Mouse (Mus musculus) embryonic fibroblast, embryonic 13.5 days (primary cell): ENCODE results near the gene Fcrl6. TPM values are rescaled to one million over a fixed set of nuclear protein-coding genes. Genes with fewer than 3 reads are reported as not detected.

ENCODE experiments used
- H3K27ac ChIP-seq: 2 replicates; pipeline ENCODE4 v1.5.1; 2012; ENCODE audit warnings: low read length, control low read depth, inconsistent platforms; ENCODE audit not compliant: insufficient read depth
- H3K4me1 ChIP-seq: 2 replicates; pipeline ENCODE4 v1.6.1; 2011; ENCODE audit warnings: low read length; ENCODE audit not compliant: control insufficient read depth, insufficient read depth
- H3K4me3 ChIP-seq: 2 replicates; pipeline ENCODE4 v1.5.1; 2011; ENCODE audit warnings: mild to moderate bottlenecking, control low read depth, low read length; ENCODE audit not compliant: insufficient read depth
- CTCF ChIP-seq: IDR thresholded peaks from 2 replicates; pipeline ENCODE4 v1.5.1; 2011; ENCODE audit warnings: mild to moderate bottlenecking, control low read depth, low read length, moderate library complexity, borderline replicate concordance; ENCODE audit not compliant: insufficient read depth
- POLR2A ChIP-seq: IDR thresholded peaks from 2 replicates; pipeline ENCODE4 v1.6.1; 2011; ENCODE audit warnings: low read depth, mild to moderate bottlenecking, control low read depth, low read length, moderate library complexity
- polyA plus RNA-seq: library from polyadenylated mRNA; stranded (reverse); fragments of >200 nt; gene quantifications from 2 replicates; pipeline ENCODE4 v1.2.4, GENCODE M21; 2011; ENCODE audit warnings: low read depth; ENCODE audit not compliant: missing spikeins, insufficient read length

Fcrl6 gene
- polyA plus RNA-seq, 1 experiment, result not detected

DNA sequence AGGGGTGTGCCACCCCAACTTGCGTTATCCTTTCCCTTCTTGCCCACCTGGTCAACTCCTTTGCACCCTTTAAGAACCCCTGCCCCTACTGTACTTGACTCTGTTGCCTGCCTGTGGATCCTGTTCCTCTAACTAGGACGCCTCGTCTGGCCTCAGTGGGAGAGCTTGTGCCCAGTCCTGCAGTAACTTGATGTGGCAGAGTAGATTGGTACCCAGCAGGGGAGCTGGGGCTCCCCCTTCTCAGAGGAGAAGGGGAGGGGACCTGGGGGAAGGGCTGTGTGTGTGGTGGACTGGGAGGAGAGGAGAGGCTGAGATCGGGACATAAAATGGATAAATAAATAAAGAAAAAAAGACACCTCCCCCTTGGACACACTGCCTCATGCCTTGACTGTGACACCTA is 17.3 kb downstream of the Fcrl6 start:
- TF ChIP-seq POLR2A, result no peak
- TF ChIP-seq CTCF, result no peak
- H3K27ac ChIP-seq, result no peak overlapping the region
- H3K4me3 ChIP-seq, result no peak overlapping the region
- H3K4me1 ChIP-seq, result peaks cover 10% of the 10 kb centered on the region

DNA sequence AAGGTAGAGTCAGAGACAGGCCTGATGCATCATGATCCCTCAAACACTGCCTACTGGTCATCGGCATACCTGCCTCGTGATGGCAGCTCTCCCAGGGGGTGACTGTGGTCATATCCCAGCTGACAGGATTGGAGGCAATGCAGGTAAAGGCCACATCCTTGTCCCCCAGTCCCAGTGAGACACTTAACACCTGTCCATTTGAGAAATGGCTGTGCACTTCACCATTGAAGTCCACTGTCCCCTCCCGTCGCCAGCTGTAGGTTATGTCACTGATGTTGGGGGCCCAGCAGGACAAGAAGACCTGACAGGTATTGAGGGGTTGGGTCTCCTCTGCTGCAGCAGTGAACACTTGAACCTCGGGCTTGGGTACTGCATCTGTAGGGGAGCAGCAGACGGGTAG is 18.1 kb downstream of the Fcrl6 start:
- peaks cover 10% of the 10 kb centered on the region for H3K4me1 ChIP-seq
- no peak overlapping the region for H3K27ac ChIP-seq
- H3K4me3 ChIP-seq, result no peak overlapping the region
- TF ChIP-seq CTCF, result no peak
- no peak for TF ChIP-seq POLR2A

DNA sequence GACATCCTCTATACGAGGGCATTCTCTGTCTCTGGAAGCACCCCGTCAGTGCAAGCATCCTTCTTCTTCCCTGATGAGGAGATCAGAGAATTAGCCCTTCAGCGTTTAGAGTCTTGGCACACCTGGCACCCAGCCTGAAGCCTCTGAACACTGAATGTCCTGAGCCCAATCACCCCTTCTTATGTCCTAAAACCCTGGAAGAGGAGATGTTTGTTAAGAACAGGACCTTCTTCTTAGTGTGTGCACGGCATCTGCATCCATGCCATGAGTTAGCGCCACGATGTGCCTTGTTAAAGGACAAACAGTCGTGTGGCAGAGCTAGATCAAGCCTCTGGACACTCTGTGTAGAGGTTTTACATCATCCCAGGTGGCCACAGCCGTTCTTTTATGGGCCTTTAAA is 19.9 kb downstream of the Fcrl6 start:
- no peak for TF ChIP-seq POLR2A
- TF ChIP-seq CTCF, result no peak
- Histone ChIP-seq H3K4me1 (peaks cover 10% of the 10 kb centered on the region), H3K4me3 (no peak overlapping the region), H3K27ac (no peak overlapping the region)

DNA sequence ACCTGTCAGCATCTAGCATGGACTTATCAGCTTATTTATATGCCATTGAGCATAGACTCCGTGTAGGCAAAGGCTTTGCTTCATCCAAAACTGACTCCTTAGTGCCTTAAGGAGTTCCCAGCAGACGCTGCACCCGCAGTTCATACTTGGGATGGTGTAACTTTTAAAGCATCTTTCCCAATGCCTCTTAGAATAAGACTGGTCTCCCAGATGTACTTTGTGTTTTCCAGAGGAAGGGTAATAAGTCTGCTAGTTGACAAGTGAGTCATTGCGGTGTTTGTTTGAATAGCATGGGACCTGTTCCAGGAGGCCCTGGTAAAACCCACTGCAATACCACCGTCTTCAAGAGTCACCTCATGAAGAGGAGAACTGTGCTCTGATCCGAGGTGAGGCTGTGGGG is 22.2 kb downstream of the Fcrl6 start:
- no peak overlapping the region for H3K4me3 ChIP-seq
- no peak for TF ChIP-seq POLR2A
- TF ChIP-seq CTCF, result no peak
- peaks cover 10% of the 10 kb centered on the region for H3K4me1 ChIP-seq
- no peak overlapping the region for H3K27ac ChIP-seq

DNA sequence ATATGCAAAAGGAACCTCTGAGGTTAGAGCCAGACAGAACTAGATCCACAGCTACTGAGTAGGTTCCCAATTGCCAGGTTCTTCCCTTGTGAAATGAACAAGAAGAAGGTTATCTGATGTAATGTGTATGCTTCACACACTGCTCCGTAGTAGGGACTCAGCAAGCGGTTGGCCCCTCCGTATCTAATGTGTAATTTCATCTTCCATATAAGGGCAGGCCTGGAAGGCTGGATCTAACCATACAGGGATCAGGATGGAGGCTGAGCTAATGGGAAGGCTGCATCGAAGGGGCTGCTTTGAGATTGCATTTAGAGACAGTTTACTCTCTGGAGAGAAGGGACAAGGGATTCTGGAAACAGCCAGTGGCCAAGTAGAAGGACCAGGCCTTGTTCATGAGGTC is 34.6 kb downstream of the Fcrl6 start:
- Histone ChIP-seq H3K4me3 (no peak overlapping the region), H3K4me1 (no peaks in the 10 kb centered on the region), H3K27ac (no peak overlapping the region)
- TF ChIP-seq CTCF (no peak), POLR2A (no peak)

DNA sequence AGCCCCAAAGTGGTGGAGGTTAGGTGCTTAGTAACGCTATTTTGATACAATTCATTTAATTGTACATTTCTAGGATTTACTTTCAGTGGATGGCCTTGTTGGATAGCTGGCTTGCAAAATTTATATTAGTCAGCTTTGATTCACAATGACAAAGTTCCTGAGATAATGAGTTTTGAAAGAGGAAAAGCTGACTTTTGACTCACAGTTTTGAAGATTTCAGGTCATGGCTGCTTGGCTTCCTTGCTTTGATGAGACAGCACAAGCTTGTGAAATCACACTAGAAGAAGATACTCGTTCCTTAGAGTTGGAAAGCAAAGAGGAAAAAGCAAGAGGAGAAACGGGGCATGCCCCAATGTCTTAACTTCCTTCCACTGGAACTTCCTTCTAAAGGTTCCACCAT is 36.2 kb downstream of the Fcrl6 start:
- Histone ChIP-seq H3K4me1 (no peaks in the 10 kb centered on the region), H3K27ac (no peak overlapping the region), H3K4me3 (no peak overlapping the region)
- TF ChIP-seq POLR2A (no peak), CTCF (no peak)

DNA sequence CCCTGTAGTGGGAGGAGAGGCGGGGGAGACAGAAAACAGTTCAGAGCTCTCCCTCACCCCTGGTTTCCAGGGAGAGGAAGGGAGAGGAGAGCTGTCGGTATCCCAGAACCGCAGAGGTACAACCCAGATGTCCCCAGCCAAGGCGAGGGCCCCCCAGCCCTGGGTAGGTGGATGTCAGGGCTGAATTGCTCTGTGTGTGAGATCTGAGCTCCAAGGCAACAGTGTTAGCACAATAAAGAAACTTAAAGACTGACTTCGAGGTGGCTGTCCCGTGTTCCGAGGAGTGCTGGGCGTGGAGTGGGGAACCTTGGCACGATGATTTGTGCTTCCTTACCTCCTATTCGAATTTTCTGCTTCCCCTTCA is 38.9 kb downstream of the Fcrl6 start:
- H3K4me1 ChIP-seq, result no peaks in the 10 kb centered on the region
- no peak for TF ChIP-seq CTCF
- TF ChIP-seq POLR2A, result no peak
- H3K4me3 ChIP-seq, result peak overlapping the region; percentile 42
- H3K27ac ChIP-seq, result no peak overlapping the region

DNA sequence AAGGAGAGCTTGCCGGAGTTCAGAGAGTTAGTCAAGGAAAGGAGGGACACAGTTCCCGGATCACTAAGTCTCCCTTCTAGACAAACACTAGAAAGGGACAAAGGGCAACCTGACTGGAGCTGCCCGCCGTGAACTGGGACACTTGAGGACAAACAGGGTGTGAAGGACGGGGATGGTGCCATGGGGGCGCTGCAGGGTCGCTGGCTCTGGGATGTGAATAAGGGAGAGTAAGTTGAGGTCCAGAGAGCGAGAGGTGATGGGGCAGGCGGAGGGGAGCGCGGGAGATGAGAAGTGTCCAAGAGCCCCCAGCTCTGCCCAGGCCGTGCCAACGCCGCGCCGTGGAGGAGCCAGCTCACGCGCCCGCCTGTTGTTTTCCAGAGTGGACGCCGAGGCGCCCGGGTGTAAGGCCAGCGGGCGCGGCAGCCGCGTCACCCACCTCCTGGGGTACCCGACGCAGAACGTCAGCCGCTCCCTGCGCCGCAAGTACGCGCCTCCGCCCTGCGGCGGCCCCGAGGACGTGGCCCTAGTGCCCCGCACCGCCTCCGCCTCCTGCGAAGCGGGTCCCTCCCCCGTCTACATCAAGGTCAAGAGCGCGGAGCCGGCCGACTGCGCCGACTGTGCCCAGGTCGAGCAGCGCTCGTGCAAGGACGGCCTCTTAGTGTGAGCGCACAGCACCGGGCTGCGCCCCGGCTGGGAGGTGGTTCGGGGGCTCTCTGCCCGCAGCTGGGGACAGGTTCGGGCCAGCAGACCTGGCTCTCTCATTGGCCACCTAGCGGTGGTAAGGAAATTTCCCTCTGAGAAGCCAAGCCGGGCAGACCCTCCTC is 39.5 kb downstream of the Fcrl6 start:
- TF ChIP-seq CTCF, result peak; percentile 55
- TF ChIP-seq POLR2A, result peak; percentile 42
- Histone ChIP-seq H3K4me3 (peak overlapping the region; percentile 42), H3K27ac (no peak overlapping the region), H3K4me1 (no peaks in the 10 kb centered on the region)

DNA sequence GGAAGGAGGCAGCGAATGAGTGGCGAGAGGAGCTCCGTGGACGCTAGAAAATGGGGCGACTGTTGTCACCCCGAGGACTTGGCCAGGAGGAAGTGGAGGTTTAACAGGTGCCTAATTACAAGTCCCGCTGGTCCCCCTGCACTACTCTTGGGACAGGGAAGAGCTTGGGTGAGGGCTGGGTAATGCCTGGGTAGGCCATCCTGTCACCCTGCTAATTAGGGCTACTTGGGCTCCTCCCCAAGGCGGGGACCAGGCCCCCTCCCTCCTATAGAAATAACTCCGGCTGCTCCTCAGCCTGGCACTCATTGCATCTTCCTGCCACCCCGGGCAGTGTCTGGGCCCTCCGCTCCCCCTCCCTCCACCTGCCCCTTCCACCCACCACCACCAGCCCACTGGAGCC is 46.7 kb downstream of the Fcrl6 start, which contains the start of gene Vsig8:
TSS of gene Vsig8 (plus strand) at position 301 of the 400 bp plus-strand sequence.
- Histone ChIP-seq H3K4me1 (0 out of 2 replicates have a peak, but pooled peaks cover 2% of the 10 kb centered on the region), H3K27ac (no peak within 1 kb of the TSS), H3K4me3 (no peak within 1 kb of the TSS)
- TF ChIP-seq POLR2A (no peak), CTCF (no peak)

DNA sequence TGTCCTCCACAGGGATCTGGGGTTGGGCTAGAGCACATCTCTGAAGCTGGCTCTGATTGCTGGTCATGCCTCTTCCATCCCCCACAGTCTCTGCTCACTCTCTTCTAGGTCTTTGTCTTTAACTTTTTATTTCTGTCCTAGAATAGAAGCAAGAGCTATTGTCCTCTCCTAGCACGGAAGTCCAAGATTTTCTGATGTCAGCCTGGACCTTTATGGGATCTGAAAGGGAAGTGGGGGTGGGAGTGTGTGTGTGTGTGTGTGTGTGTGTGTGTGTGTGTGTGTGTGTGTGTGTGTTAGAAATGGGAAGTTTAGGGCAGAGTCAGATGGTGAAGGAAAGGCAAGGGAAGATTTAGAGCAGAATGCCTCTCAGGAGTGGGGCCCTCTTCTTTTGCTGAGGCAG is 49.7 kb downstream of the Fcrl6 start:
- TF ChIP-seq CTCF, result no peak
- TF ChIP-seq POLR2A, result no peak
- Histone ChIP-seq H3K27ac (no peak overlapping the region), H3K4me1 (0 out of 2 replicates have a peak, but pooled peaks cover 6% of the 10 kb centered on the region), H3K4me3 (no peak overlapping the region)

DNA sequence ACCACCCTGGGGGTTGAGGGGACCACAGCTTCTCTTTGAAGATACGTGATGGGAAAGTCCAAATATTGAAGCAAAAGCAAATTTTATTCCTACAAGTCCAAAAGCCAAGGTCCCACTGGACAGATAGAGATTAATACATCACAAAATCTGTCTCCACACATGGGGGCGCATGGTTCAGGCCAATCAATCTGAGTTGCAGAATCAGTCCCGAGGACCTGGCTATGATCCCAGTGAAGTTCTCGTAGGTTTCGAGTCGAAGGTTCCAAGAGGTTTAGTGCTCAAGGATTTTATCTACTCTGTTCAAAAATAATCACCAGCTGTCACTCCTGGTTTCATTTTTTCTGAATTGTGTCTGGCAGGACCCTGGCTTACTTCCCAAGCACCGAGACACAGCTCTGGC is 51.3 kb downstream of the Fcrl6 start:
- Histone ChIP-seq H3K27ac (no peak overlapping the region), H3K4me3 (no peak overlapping the region), H3K4me1 (peaks cover 8% of the 10 kb centered on the region; the same call in 1 of the 2 replicates)
- TF ChIP-seq POLR2A (no peak), CTCF (no peak)
